Mouse (Mus musculus) limb, embryonic 11.5 days (tissue): ENCODE results near the gene Dbh. TPM values are rescaled to one million over a fixed set of nuclear protein-coding genes. Genes with fewer than 3 reads are reported as not detected.
A peak's percentile ranks its signal among the peaks of the same experiment; 100 is the strongest.

Source experiments
- ATAC-seq: fragments of 200-750 bp; cut with Nextera tagmentation; 2 replicates; pipeline ENCODE4 v1.8.0; 2017; ENCODE audit warnings: low read depth; ENCODE audit not compliant: insufficient number of reproducible peaks, low FRiP score, low TSS enrichment
- DNase-seq: peaks from one replicate; pipeline ENCODE4 v3.0.0-alpha.2; 2015; ENCODE audit warnings: low spot score
- H3K27ac ChIP-seq: fragments of 300-500 bp; sonication (generic); replicated peaks from 2 replicates; pipeline ENCODE4 v1.5.1; 2014; ENCODE audit warnings: low read depth, mild to moderate bottlenecking, low read length
- H3K27me3 ChIP-seq: fragments of 300-500 bp; sonication (generic); 2 replicates; pipeline ENCODE4 v1.6.1; 2014; ENCODE audit warnings: mild to moderate bottlenecking, low read length, mixed read lengths; ENCODE audit not compliant: control insufficient read depth, insufficient read depth
- H3K36me3 ChIP-seq: fragments of 300-500 bp; sonication (generic); 2 replicates; pipeline ENCODE4 v1.6.1; 2014; ENCODE audit warnings: mild to moderate bottlenecking, low read length, moderate library complexity, mixed read lengths; ENCODE audit not compliant: control insufficient read depth, insufficient read depth
- H3K4me1 ChIP-seq: fragments of 300-500 bp; sonication (generic); 2 replicates; pipeline ENCODE4 v1.6.1; 2014; ENCODE audit warnings: low read length, mixed read lengths; ENCODE audit not compliant: control insufficient read depth, insufficient read depth
- H3K4me2 ChIP-seq: fragments of 300-500 bp; sonication (generic); 2 replicates; pipeline ENCODE4 v1.6.1; 2014; ENCODE audit warnings: low read depth, mild to moderate bottlenecking, moderate library complexity; ENCODE audit not compliant: severe bottlenecking
- H3K4me3 ChIP-seq: fragments of 300-500 bp; sonication (generic); 2 replicates; pipeline ENCODE4 v1.5.1; 2014; ENCODE audit warnings: low read depth, low read length
- H3K9ac ChIP-seq: fragments of 300-500 bp; sonication (generic); 2 replicates; pipeline ENCODE4 v1.6.1; 2014; ENCODE audit warnings: mild to moderate bottlenecking, low read length
- H3K9me3 ChIP-seq: fragments of 300-500 bp; sonication (generic); 2 replicates; pipeline ENCODE4 v1.6.1; 2016; ENCODE audit warnings: low read length; ENCODE audit not compliant: control insufficient read depth
- WGBS: fragments of 180-500 bp; shearing (Covaris S2); extraction: QIAGEN DNeasy Blood & Tissue Kit; methylation state at CpG from one replicate; pipeline ENCODE4 v1.1.7; 2014; 5-methylcytosine and 5-hydroxymethylcytosine counted together
- polyA plus RNA-seq: library from polyadenylated mRNA; unstranded; fragments of >200 nt; fragmentation: Nextera tagmentation; extraction: Ambion mirVana; gene quantifications from 2 replicates; pipeline ENCODE4 v1.2.1, GENCODE M21; 2014

Gene Dbh
- polyA plus RNA-seq, 1 experiment from 2014 or later, result 0.05 TPM

GRCm38 (mm10) chr2:27211966-27212893, 47.2 kb downstream of the Dbh start:
- Histone ChIP-seq H3K27ac (no peak overlapping the region), H3K4me1 (peaks cover 34% of the 10 kb centered on the region), H3K9me3 (no peaks in the 10 kb centered on the region), H3K27me3 (no peaks in the 10 kb centered on the region), H3K9ac (no peak overlapping the region), H3K4me3 (no peak overlapping the region), H3K36me3 (no peaks in the 10 kb centered on the region), H3K4me2 (no peak overlapping the region)
- DNase-seq, result no peak
- no peak for ATAC-seq
- 78% methylated on average over 8 of the region's 8 CpGs for WGBS

- ATAC-seq (no peak), DNase-seq (no peak)
- Histone ChIP-seq H3K4me3 (no peak overlapping the region), H3K4me1 (peaks cover 10% of the 10 kb centered on the region), H3K9me3 (no peaks in the 10 kb centered on the region), H3K4me2 (no peak overlapping the region), H3K9ac (no peak overlapping the region), H3K27ac (no peak overlapping the region), H3K36me3 (no peaks in the 10 kb centered on the region), H3K27me3 (no peaks in the 10 kb centered on the region)
- WGBS, result 85% methylated on average over 2 of the region's 2 CpGs
Observed at GRCm38 (mm10) chr2:27215537-27215936, 50.5 kb downstream of the Dbh start.

- ATAC-seq (no peak), DNase-seq (no peak)
- Histone ChIP-seq H3K9ac (no peak overlapping the region), H3K27me3 (no peaks in the 10 kb centered on the region), H3K27ac (no peak overlapping the region), H3K4me1 (peaks cover 6% of the 10 kb centered on the region; the same call in 1 of the 2 replicates), H3K36me3 (no peaks in the 10 kb centered on the region), H3K4me3 (no peak overlapping the region), H3K9me3 (no peaks in the 10 kb centered on the region), H3K4me2 (no peak overlapping the region)
- WGBS, result 82% methylated on average over 2 of the region's 2 CpGs
Observed at GRCm38 (mm10) chr2:27218121-27218544, 53.1 kb downstream of the Dbh start.

- no peak for ATAC-seq
- no peak for DNase-seq
- no peak overlapping the region for H3K4me2 ChIP-seq
- 77% methylated on average over 8 of the region's 8 CpGs for WGBS
- H3K27me3 ChIP-seq, result no peaks in the 10 kb centered on the region
- 0 out of 2 replicates have a peak, but pooled peaks cover 2% of the 10 kb centered on the region for H3K9me3 ChIP-seq
- no peak overlapping the region for H3K9ac ChIP-seq
- no peaks in the 10 kb centered on the region for H3K36me3 ChIP-seq
- H3K4me3 ChIP-seq, result no peak overlapping the region
- H3K27ac ChIP-seq, result no peak overlapping the region
- H3K4me1 ChIP-seq, result peaks cover 6% of the 10 kb centered on the region; the same call in 1 of the 2 replicates
Observed at GRCm38 (mm10) chr2:27218569-27218968, 53.5 kb downstream of the Dbh start.

- H3K4me2 ChIP-seq, result no peak overlapping the region
- H3K36me3 ChIP-seq, result no peaks in the 10 kb centered on the region
- no peak overlapping the region for H3K27ac ChIP-seq
- 85% methylated on average over 7 of the region's 7 CpGs for WGBS
- ATAC-seq (no peak), DNase-seq (no peak)
- no peak overlapping the region for H3K9ac ChIP-seq
- no peaks in the 10 kb centered on the region for H3K27me3 ChIP-seq
- H3K4me3 ChIP-seq, result no peak overlapping the region
- 0 out of 2 replicates have a peak, but pooled peaks cover 8% of the 10 kb centered on the region for H3K4me1 ChIP-seq
- H3K9me3 ChIP-seq, result 0 out of 2 replicates have a peak, but pooled peaks cover 2% of the 10 kb centered on the region
Observed at GRCm38 (mm10) chr2:27223012-27223421, 58.0 kb downstream of the Dbh start.

- H3K4me3 ChIP-seq, result no peak overlapping the region
- no peak overlapping the region for H3K9ac ChIP-seq
- ATAC-seq (no peak), DNase-seq (no peak)
- 0 out of 2 replicates have a peak, but pooled peaks cover 8% of the 10 kb centered on the region for H3K4me1 ChIP-seq
- no peaks in the 10 kb centered on the region for H3K36me3 ChIP-seq
- 0 out of 2 replicates have a peak, but pooled peaks cover 2% of the 10 kb centered on the region for H3K9me3 ChIP-seq
- H3K4me2 ChIP-seq, result no peak overlapping the region
- H3K27ac ChIP-seq, result no peak overlapping the region
- 68% methylated on average over 7 of the region's 7 CpGs for WGBS
- H3K27me3 ChIP-seq, result no peaks in the 10 kb centered on the region
Observed at GRCm38 (mm10) chr2:27226572-27226971, 61.5 kb downstream of the Dbh start.

GRCm38 (mm10) chr2:27228809-27229480, 63.9 kb downstream of the Dbh start:
- Histone ChIP-seq H3K27me3 (no peaks in the 10 kb centered on the region), H3K9ac (peak overlapping the region; percentile 7; the same call in 1 of the 2 replicates), H3K4me1 (peaks cover 11% of the 10 kb centered on the region; the same call in 1 of the 2 replicates), H3K36me3 (no peaks in the 10 kb centered on the region), H3K9me3 (no peaks in the 10 kb centered on the region), H3K27ac (no peak overlapping the region), H3K4me2 (no peak overlapping the region), H3K4me3 (no peak overlapping the region)
- no peak for DNase-seq
- ATAC-seq, result no peak
- 78% methylated on average over 5 of the region's 5 CpGs for WGBS

GRCm38 (mm10) chr2:27229481-27230105, 64.6 kb downstream of the Dbh start:
- Histone ChIP-seq H3K27me3 (no peaks in the 10 kb centered on the region), H3K4me3 (no peak overlapping the region), H3K36me3 (no peaks in the 10 kb centered on the region), H3K27ac (no peak overlapping the region), H3K9me3 (no peaks in the 10 kb centered on the region), H3K9ac (no peak overlapping the region), H3K4me1 (peaks cover 11% of the 10 kb centered on the region; the same call in 1 of the 2 replicates), H3K4me2 (no peak overlapping the region)
- DNase-seq, result no peak
- 78% methylated on average over 2 of the region's 2 CpGs for WGBS
- ATAC-seq, result no peak
